Mouse (Mus musculus): Measurements from ENCODE around the gene Vmn1r63.
"Not testable (repeated sequence)": the region's sequence is repeated elsewhere in the genome, so short reads cannot be mapped to it uniquely, and the experiment has no call there.

The Vmn1r63 gene

GRCm38 (mm10) chr7:5805345-5805744 is at the start of gene Vmn1r63:
Gene Vmn1r63 (minus strand): TSS chr7:5805445.
- DNase-seq (ENCODE audit: low spot score in 2 of 2) = not testable (repeated sequence)

All from frontal cortex, postnatal 36 days (tissue).